Mouse (Mus musculus): ENCODE data around the gene Dennd2a. TPM values are rescaled to one million over a fixed set of nuclear protein-coding genes. Genes with fewer than 3 reads are reported as not detected.
"Not testable (repeated sequence)": the region's sequence is repeated elsewhere in the genome, so short reads cannot be mapped to it uniquely, and the experiment has no call there.

Gene Dennd2a
- total RNA-seq, 4 experiments from 2014 or later, result 7.3 to 14.8 (median 10.4) TPM

DNA sequence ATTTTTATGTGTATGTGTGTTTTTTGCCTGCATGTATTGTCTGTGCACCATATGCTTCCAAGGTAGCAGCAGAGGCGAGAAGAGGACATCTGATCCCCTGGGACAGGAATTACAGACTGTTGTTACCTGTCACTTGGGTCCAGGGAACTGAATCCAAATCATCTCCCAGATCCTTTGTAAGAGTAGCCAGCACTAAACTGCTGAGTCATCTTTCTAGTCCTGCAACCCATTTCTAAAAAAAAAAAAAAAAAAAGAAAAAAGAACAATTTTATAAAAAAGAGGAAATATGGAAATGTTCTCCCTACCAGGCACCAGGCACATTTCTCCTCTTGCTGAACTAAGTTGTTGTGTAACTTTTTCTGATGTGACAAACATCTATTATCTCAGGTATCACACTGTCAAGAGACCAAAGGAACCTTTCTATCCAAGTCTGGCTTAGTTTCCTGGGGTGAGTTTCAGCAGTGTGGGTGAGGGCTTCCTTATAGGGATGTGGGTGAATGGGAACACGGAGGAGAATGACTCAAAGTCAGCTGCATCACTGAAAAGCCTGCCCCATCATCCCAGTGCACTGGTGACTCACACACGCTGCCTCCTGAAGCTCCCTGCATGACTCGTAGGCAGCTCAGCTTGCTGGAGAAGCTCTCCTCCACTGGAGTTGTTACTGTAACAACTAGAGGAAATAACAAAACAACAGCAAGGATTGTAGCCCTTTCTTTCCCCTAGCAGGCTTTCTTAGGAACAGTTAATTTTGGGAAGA is 110.1 kb downstream of the Dennd2a start:
- no peak for DNase-seq

DNA sequence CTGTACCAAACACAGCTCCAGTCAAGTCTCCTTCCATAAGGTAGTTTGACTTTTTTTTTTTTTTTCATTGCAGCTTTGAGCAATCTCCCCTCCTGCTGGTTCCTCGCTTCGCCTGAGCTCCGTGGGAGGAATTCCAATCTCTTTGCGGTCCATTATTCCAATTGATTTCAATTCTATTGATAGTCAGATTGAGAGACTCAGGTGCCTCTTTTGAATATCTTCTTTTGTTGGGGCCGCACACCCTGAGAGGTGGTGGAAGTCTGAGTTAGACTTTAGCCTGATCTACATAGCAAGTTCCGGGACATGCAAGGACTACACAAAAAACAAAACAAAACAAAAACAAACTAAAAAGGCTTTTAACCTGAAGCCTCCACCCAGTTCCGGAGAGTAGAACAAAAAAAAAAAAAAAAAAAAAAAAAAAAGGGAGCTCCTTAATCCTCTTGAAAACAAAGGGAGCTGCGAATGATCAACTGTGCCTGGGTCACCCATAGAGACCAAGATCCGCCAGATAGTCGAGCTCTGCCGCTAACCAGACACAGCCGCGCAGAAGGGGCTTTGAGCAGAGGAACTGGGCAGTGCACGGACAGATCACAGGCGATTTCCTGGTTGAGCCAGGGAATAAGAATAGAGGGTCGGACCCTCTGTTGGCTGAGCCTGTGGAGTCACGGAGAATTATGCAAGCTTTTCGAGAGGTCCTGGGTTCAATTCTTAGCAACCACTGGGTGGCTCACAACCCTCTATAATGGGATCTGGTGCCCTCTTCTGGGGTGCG is 111.7 kb downstream of the Dennd2a start:
- DNase-seq, result no peak

DNA sequence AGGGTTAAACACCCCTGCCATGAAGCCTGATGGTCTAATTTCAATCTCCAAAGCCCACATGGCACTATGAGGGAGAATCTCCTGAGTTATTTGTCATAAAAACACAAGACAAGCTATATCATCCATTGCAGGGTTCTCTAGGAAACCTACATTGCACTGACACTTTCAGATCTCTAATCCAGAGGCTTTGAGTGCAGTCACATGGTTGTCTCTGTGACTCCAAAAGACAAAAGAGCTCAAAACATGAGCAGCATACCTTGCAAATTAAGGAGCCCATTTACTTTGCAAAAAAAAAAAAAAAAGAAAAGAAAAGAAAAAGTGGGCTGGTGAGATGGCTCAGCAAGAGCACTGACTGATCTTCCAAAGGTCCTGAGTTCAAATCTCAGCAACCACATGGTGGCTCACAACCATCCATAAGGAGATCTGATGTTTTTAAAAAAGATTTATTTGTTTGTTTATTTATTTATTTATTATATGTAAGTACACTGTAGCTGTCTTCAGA is 114.8 kb downstream of the Dennd2a start:
- DNase-seq, result no peak

DNA sequence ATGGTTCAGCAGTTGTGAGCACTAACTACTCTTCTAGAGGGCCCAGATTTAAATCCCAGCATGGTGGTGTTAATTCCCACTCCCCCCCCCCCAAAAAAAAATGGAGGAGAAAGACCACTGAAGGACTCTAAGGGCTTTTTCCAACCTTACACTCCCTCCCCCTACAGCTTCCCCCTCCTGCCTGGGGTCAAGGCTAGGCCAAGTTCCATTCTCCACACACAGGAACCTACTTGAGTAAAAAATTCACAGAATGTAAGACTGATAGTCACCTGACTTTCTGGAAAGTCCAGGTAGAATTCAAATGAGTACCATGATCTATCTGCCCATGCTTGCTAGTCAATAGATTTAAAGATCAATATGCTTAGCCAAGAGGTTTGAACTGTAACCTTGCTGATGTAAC is 117.5 kb downstream of the Dennd2a start:
- no peak for DNase-seq

DNA sequence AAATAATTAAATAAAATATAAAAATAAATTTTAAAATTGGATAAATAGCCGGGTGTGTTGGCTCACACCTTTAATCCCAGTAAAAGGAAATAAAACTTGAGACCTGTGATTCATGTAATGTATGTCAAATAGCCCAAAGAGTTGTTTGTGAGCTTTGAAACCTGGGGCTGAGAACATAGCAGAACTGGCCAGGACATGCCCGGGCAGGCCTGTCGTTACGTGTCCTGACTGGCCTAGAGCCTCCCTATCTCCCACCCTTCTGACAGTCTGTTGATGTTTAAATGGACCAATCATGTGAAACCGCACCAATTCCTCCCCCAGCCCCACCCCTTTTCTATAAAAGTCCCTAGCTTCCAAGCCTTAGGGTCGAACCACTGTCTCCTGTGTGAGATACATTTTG is 120.1 kb downstream of the Dennd2a start:
- DNase-seq, result not testable (repeated sequence)

DNA sequence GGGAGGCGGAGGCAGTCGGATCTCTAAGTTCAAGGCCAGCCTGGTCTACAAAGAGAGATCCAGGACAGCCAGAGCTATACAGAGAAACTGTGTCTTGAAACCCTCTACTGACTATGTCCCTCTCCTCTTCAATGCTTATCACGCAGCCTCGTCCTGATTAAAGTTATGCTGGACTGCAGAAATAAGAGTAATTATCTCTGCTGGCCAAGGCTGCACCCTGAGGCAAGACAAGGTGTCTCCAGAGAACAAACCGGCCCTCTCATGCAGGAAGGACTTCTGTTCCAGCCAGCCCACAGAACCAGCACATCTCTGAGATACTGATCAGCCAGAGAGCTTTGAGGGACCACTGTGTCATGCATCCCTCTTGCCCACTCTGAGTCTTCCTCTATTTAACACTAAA is 121.8 kb downstream of the Dennd2a start:
- no peak for DNase-seq

DNA sequence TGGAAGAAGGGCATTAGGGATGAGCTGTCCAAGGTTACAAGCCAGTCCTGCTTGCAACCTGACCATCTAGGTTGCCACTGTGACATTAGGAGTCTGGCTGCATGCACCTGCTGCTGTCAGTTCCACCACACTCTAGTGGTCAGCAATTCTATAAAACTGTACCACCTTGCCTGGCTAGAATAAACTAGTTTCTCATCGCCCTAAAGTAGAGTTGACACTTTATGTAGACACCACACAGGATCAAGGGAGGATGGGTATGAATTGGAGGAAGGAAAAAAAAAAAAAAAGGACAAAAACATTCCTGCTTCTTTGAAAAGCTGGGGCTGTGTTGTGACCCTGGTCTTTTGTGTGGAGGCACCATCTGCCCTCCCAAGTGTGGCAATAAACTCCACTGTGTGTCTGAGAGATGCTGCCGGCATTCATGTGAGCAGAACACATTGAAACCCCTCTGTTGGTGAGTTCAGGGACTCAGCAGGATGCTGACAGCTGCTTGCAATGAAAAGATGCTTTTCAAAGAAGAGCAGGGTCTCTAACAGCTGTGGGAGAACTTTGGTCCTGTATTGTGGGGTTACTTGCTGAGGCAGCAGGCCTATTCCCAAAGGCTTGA is 122.7 kb downstream of the Dennd2a start:
- DNase-seq, result no peak

DNA sequence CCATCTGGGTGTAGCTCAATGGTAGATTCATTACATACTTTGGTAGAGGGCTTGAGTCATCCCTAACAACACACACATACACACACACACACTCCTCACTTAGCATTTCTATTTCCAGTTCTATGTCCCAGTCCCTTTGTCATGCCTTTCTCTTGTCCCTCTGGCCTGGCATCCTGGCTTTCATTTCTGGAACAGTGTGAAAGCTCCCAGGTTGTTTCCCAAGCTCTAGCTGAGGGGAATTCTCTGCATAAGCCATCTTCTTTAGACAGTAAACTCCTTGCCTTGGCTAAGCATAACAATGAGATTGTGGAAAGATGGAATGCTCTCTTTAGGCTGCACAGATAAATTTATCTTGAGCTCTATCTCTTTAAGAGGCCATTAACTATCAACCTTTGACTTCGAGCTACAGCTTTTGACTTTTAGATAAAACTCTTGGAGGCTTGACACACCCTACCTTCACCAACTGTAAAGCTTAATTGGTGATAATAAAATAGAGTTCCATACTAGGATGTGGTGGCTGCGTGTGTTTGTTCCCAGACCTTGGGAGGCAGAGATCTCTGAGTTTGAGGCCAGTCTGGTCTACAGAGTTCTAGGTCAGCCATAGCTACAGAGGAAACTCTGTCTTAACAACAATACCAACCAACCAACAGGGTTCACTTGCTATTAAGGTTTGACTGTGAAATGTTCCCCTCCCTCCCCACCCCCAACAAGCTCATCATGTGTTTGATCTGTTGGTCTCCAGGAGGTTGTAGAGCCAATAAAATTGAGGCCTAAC is 123.4 kb downstream of the Dennd2a start:
- DNase-seq, result no peak

DNA sequence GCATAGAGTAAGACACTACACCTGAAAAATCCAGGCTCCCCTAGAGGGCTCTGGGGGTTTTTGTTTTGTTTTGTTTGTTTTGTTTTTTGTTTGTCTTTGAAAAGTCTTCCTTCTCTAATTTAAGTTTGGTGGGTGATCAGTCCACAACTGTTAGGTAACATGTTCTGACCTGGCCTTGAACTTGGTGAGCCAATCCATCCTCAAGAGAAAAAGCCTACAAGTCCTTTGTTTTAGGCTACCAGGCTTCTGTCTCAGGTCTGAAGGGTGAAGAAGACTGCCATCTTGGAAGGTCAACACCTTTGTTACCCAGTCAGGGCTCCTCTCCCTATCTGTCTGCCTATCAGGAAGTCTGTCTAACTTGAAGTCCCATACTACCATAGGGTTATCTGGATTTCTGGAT is 124.0 kb downstream of the Dennd2a start:
- no peak for DNase-seq

DNA sequence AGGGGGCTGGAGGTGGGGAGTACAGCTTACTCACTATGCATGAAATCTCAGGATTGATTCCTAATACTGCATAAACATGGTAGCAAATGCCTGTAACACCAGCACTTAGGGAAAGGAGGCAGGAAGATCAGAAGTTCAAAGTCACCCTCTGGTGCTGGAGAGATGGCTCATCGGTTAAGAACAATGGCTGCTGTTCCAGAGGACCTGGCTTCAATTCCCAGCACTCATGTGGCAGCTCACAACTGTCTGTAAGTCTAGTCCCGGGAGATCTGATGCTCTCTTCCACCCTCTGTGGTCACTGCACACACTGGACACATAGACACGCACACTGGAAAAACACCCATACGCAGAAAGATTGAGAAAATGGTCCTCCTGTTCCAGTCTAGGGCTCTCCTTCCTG is 124.5 kb downstream of the Dennd2a start:
- DNase-seq, result no peak

DNA sequence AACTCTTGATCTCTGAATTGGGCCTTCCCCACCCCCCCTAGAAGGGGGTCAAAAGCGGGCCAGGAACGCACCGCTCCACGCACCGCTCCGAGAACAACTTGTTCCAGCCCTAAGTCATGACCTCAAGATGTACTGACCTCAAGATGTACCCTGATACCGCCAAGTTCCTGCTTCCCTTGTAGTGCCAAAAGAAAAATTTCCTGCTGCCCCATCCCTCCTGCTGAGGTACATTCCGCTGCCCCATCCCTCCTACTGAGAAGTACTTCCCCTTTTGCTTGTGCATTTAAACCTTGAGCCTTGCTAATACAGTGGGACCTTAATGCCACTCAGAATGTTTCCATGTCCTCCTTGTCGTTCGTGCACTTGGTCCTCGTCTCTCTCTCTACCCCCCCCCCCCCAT is 126.9 kb downstream of the Dennd2a start:
- DNase-seq, result no peak

DNA sequence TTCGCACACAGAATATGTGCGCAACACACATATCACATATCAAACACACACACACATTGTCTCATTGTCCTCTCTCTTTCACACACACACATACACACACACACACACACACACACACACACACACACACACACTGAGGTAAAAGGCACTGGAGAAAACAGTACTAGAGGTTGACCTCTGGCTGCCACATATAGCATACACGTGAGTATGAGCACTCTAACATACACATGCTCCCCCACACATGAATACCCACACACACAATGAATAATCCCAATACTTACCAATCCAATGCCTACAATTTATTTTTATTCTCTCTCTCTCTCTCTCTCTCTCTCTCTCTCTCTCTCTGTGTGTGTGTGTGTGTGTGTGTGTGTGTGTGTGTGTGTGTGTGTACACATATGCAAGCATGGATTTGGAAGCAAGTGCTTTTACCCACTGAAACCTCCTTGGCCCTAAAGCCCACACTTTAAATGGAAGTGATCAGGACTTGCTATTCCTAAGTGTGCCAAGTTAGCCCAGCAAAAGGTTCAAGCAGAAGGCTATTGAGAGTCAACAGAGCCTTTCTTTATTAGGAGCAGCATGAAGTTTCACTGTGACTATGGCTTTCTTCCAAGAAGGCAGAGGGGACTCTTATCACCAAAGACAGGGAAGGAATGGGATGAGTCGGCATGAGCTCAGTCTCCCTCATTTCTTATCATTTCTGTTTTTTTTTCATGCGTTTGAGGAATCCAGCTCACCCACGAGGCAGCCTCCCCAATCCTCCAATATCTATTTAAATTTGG is 128.5 kb downstream of the Dennd2a start:
- no peak for DNase-seq

DNA sequence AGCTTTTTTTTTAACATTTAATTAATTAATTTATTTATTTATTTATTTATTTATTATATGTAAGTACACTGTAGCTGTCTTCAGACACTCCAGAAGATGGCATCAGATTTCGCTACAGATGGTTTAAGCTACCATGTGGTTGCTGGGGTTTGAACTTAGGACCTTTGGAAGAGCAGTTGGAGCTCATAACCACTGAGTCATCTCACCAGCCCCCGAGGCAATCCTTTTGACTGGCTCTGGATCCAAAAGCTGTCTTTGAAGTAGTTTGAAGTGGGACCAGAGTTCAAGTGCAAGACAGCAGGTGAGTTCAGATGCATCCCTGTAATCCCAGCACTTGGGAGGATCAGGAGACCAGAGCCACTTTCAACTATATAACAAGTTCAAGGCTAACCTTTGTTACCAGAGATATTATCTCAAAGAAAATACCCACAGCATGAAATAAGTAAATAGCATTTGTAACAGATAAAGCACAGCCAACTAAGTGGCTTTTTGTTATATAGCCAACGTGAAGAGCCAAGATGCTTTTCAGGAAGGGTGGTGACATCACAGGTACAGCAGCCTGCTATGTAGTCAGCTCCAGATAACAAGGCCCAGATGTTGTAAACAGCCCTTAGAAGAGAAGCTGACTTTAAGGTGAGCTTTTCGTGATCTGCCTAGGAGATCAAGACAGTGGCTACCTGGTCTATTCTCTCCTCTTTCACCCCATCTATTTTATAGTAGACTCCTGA is 130.2 kb downstream of the Dennd2a start:
- DNase-seq, result no peak

DNA sequence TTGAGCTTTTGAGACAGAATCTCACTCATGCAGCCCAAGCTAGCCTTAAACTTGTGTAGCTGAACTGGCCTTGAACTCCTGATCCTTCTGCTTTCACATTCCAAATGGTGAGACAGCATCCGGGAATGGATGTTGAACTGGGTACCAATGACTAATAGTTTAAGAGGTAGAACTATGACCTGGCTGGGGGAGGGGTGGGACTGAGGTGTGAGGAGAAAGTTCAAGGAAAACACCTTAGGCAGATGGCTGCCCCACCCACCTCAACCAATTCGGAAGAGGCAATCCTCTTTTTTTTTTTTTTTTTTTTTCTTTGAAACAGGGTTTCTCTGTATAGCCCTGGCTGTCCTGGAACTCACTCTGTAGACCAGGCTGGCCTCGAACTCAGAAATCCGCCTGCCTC is 130.9 kb downstream of the Dennd2a start:
- DNase-seq, result no peak

DNA sequence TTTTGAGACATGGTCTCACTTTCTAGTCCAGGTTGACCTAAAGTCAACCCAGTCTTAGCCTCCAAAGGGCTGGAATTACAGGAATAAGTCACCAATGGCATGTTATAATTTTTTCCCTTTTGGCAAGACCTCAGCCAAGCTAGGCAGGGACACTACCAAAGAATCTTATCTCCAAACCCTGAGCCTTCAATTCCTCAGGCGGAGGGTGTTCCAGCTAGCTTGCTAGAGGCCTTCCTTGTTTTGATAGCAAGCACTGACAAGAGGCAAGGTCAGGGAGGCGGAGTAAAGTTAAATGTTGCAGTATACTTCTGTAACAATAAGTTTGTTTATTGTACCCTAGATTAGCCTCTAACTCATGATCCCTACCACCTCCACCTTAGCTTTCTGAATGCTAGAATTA is 132.5 kb downstream of the Dennd2a start:
- DNase-seq, result no peak

DNA sequence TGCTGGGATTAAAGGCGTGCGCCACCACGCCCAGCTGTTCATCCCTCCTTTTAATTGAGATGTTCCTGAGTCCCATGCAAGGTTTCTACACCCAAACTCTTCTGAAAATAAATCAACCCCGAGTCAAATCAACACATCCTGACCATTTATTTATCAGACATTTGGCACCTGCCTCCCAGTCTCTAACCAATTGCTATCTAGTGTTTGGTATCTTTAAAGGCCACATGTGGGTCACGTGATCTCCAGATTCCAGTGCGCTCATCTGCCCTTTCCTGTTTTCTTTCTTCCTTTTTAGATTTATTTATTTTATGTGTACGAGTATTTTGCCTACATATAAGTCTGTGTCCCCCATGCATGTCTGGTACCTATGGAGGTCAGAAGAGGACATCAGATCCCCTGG is 134.0 kb downstream of the Dennd2a start:
- DNase-seq, result no peak

DNA sequence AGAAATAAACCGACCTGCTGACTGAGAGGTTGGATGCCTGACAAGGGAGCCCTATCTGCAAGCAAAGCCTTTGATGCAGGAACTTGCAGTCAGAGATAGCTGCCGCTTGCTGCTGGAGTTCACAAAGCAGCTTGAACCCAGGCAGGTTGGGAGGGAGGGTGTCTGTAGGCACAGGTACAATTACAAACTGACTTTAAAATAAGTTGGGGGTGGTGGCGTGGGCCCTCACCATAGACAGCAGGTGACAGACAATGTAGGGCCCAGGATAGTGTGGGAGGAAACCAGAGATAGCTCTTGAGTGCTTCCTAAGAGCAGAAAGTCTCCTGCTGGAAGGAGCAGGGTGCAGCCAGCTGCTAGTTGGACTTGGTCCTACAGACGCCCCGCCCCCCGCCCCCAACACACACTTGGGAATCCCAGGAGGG is 134.5 kb downstream of the Dennd2a start:
- DNase-seq, result no peak

DNA sequence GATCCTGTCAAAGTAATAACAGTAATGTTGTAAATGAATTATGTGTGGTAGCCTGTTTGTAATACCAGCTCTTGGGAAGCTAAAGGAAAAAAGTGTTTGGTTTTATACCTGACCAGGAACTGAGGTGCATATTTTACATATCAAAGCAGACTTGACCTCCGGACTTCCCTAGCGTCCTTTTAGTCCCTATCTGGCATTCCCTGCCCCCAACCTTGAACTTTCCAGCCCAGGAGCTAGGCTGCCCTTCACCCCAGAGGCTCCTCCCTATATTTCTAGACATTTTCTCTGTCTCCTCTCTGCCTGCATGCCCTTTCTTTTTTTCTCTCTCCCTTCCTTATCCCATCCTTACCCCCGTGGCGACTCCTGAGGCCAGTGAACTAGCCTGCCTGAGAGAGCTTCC is 136.8 kb downstream of the Dennd2a start:
- DNase-seq, result no peak

DNA sequence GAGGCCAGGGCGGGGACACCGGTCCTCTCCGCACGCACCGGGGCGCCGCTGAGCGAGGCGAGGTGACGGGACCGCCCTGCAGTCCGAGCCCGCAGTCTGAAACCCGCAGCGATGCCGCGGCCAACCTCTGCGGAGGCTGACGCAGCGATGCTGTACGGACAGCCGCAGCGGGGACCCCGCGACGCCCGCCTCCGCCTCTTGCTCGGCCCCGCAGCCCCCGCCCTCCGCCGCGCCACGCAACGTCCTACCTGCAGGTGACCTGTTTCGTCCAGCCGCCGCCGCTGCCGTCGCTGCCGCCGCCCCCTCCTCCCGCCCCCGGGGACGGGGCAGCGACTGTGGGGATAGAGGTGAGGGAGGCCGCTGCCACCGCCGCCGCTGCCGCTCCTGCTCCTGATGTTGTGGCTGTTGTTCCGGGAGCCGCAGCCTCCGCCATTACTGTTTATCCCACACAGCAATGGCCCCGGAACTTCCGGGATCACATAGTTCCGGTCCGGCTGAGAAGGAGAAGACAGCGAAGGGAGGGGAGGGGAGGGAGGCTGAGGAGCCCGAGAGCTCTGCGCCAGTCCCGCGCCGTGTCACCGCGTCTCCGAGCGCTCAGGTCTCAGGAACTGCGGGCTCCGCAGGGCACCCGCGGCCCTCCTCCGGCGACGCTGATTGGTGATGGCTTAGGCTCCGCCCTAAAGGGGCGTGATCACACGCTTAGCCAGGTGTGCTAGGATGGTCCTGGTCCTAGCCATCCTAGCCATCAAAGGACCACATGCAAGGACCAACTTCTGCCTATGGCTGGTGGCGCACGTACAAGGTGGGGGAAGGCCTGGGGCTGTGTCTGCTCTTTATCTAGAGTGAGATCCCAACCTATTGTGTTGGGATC is 137.6 kb downstream of the Dennd2a start, which contains the start of gene Mkrn1:
Gene Mkrn1, minus strand, starts transcription at position 612 of the 871 bp plus-strand sequence.
- DNase-seq, result peak; percentile 51

DNA sequence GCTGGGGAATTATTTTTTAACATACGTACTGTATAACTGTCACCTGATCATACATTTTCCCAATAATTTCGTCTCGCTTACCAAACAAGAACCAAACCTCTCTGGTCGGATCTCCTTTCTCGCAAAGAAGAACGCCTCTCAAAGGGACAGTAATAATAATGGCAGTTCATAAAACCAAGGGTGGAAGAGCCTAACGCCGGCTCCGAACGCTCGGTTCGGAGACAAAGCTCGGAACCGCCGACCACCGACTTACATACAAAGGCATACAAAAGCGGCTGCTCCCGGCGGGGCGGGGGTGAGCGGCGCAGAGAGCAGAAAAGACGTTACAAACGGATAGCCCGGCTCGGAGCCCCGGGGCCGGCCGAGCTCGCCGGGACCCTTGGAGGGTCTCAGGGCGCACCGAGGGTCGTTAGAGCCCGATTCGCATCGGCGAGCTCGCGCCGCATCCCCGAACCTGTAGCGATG is 138.2 kb downstream of the Dennd2a start:
- peak; percentile 22 for DNase-seq

All from adrenal gland, adult 8-10 months (tissue).